Mouse (Mus musculus) liver, postnatal 0 days (tissue): ENCODE results near the gene Tespa1. TPM values are rescaled to one million over a fixed set of nuclear protein-coding genes. Genes with fewer than 3 reads are reported as not detected.
A peak's percentile ranks its signal among the peaks of the same experiment; 100 is the strongest.
"Not testable (repeated sequence)": the region's sequence is repeated elsewhere in the genome, so short reads cannot be mapped to it uniquely, and the experiment has no call there.

Source experiments
- ATAC-seq: fragments of 200-750 bp; cut with Nextera tagmentation; 2 replicates; pipeline ENCODE4 v1.8.0; 2017; ENCODE audit warnings: mild to moderate bottlenecking, moderate library complexity
- DNase-seq: peaks from one replicate; pipeline ENCODE4 v3.0.0-alpha.2; 2016
- H3K27ac ChIP-seq: fragments of 300-500 bp; sonication (generic); 2 replicates; pipeline ENCODE4 v1.5.1; 2014; ENCODE audit warnings: antibody characterized with exemption, moderate library complexity, mild to moderate bottlenecking, low read depth
- H3K27me3 ChIP-seq: fragments of 300-500 bp; sonication (generic); 2 replicates; pipeline ENCODE4 v1.6.1; 2014; ENCODE audit warnings: low read length, control low read depth, mixed read lengths; ENCODE audit not compliant: insufficient read depth
- H3K36me3 ChIP-seq: fragments of 300-500 bp; sonication (generic); replicated peaks from 2 replicates; pipeline ENCODE4 v1.6.1; 2014; ENCODE audit warnings: mild to moderate bottlenecking, control low read depth, low read length, moderate library complexity, mixed read lengths; ENCODE audit not compliant: insufficient read depth
- H3K4me1 ChIP-seq: fragments of 300-500 bp; sonication (generic); 2 replicates; pipeline ENCODE4 v1.6.1; 2014; ENCODE audit warnings: antibody characterized with exemption, mild to moderate bottlenecking, control low read depth; ENCODE audit not compliant: insufficient read depth
- H3K4me2 ChIP-seq: fragments of 300-500 bp; sonication (generic); 2 replicates; pipeline ENCODE4 v1.6.1; 2014; ENCODE audit warnings: low read depth, mild to moderate bottlenecking, low read length, moderate library complexity, mixed read lengths
- H3K4me3 ChIP-seq: fragments of 300-500 bp; sonication (generic); 2 replicates; pipeline ENCODE4 v1.5.1; 2014; ENCODE audit warnings: low read depth, low read length
- H3K9ac ChIP-seq: fragments of 300-500 bp; sonication (generic); replicated peaks from 2 replicates; pipeline ENCODE4 v1.6.1; 2014; ENCODE audit warnings: mild to moderate bottlenecking, moderate library complexity
- H3K9me3 ChIP-seq: fragments of 300-500 bp; sonication (generic); 2 replicates; pipeline ENCODE4 v1.6.1; 2016; ENCODE audit warnings: mild to moderate bottlenecking, control low read depth, low read length, mixed read lengths
- CTCF ChIP-seq: sonication (generic); IDR thresholded peaks from 2 replicates; pipeline ENCODE4 v1.5.1; 2016; ENCODE audit warnings: antibody characterized with exemption, low read depth
- EP300 ChIP-seq: IDR thresholded peaks from 2 replicates; pipeline ENCODE4 v1.6.1; 2016; ENCODE audit warnings: antibody characterized with exemption, low read depth, mild to moderate bottlenecking
- WGBS: fragments of 180-500 bp; shearing (Covaris S2); extraction: QIAGEN DNeasy Blood & Tissue Kit; methylation state at CpG from one replicate; pipeline ENCODE4 v1.1.7; 2014; ENCODE audit not compliant: insufficient replicate concordance; 5-methylcytosine and 5-hydroxymethylcytosine counted together
- polyA plus RNA-seq: library from polyadenylated mRNA; unstranded; fragments of >200 nt; fragmentation: Nextera tagmentation; extraction: Ambion mirVana; gene quantifications from 2 replicates; pipeline ENCODE4 v1.2.1, GENCODE M21; 2015

Tespa1 gene
- polyA plus RNA-seq, 1 experiment from 2014 or later: 1.5 TPM

- ATAC-seq (no peak), DNase-seq (no peak)
- Histone ChIP-seq H3K9ac (no peak overlapping the region), H3K36me3 (no peaks in the 10 kb centered on the region), H3K4me3 (no peak overlapping the region), H3K27ac (no peak overlapping the region), H3K4me1 (peaks cover 4% of the 10 kb centered on the region; the same call in 1 of the 2 replicates), H3K27me3 (no peaks in the 10 kb centered on the region), H3K9me3 (no peaks in the 10 kb centered on the region), H3K4me2 (no peak overlapping the region)
- TF ChIP-seq CTCF: no peak
- no peak for TF ChIP-seq EP300
- 69% methylated on average over 2 of the region's 2 CpGs for WGBS
These were observed 47.5 kb downstream of the Tespa1 start for GRCm38 (mm10) chr10:130370005-130370682.

DNA sequence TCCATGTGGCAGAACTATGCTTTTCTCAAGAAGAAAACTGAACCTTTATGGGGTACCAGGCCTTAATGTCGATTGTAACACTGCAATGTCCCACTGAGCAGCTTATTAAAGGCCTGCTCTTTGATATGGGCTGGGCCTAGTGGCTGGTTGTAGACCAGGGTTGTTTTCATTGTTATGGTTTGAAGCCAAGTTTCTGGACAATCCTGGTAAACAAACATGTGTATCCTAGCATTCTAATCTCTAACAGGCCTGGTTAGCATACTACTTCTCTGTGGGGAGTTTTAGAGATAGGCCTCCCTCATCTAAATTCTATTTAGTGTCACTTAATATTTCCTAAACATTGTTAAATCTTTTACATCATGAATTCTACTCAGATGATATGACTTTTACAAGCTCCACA is 49.0 kb downstream of the Tespa1 start:
- 71% methylated on average over 1 of the region's 1 CpGs for WGBS
- DNase-seq: no peak
- no peaks in the 10 kb centered on the region for H3K9me3 ChIP-seq

GRCm38 (mm10) chr10:130372491-130373173 is 50.0 kb downstream of the Tespa1 start:
- H3K9ac ChIP-seq: no peak overlapping the region
- ATAC-seq (peak; percentile 76), DNase-seq (peak; percentile 31)

More for the DNA sequence above, 49.0 kb downstream of the Tespa1 start:
- TF ChIP-seq EP300: no peak
- no peak for TF ChIP-seq CTCF
- Histone ChIP-seq H3K9ac (no peak overlapping the region), H3K4me3 (no peak overlapping the region), H3K27ac (no peak overlapping the region), H3K4me2 (no peak overlapping the region), H3K27me3 (no peaks in the 10 kb centered on the region), H3K4me1 (peaks cover 4% of the 10 kb centered on the region; the same call in 1 of the 2 replicates), H3K36me3 (no peaks in the 10 kb centered on the region)
- no peak for ATAC-seq

GRCm38 (mm10) chr10:130375145-130375544 is 52.5 kb downstream of the Tespa1 start:
- Histone ChIP-seq H3K4me2 (no peak overlapping the region), H3K27ac (no peak overlapping the region), H3K4me3 (no peak overlapping the region), H3K27me3 (no peaks in the 10 kb centered on the region), H3K9me3 (no peaks in the 10 kb centered on the region), H3K4me1 (peaks cover 4% of the 10 kb centered on the region; the same call in 1 of the 2 replicates), H3K9ac (no peak overlapping the region), H3K36me3 (no peaks in the 10 kb centered on the region)
- 69% methylated on average over 2 of the region's 2 CpGs for WGBS
- ATAC-seq: no peak
- DNase-seq: no peak
- TF ChIP-seq EP300 (no peak), CTCF (no peak)

More at GRCm38 (mm10) chr10:130372491-130373173, 50.0 kb downstream of the Tespa1 start:
- Histone ChIP-seq H3K9me3 (no peaks in the 10 kb centered on the region), H3K4me3 (no peak overlapping the region), H3K27me3 (no peaks in the 10 kb centered on the region), H3K4me2 (no peak overlapping the region), H3K36me3 (no peaks in the 10 kb centered on the region), H3K27ac (no peak overlapping the region), H3K4me1 (peaks cover 4% of the 10 kb centered on the region; the same call in 1 of the 2 replicates)
- 58% methylated on average over 2 of the region's 2 CpGs for WGBS
- TF ChIP-seq CTCF (no peak), EP300 (peak; percentile 83)

DNA sequence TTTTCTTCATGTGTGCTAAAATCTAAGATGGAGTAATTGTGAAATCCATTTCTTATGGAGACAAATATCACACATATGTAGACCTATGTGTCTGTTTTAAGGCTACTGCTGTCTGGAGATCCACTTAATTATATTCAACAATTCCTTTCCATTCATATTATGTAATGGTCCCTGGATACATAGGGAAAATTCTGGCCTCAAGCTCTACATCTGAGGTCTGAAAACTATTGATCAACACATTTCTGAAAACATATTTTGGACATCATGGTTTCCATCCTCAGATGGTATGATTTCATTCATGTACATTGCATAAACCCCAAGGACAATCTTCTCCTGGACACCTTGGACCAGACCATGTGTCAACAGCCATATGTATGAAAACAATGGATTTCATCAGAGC is 71.6 kb downstream of the Tespa1 start, which contains the start of gene Vmn2r84:
Vmn2r84 (minus strand) TSS at position 101 of the 400 bp plus-strand sequence.
- DNase-seq (no peak), ATAC-seq (no peak)
- TF ChIP-seq EP300 (no peak), CTCF (no peak)
- Histone ChIP-seq H3K4me3 (no peak within 1 kb of the TSS), H3K27ac (no peak within 1 kb of the TSS), H3K9ac (no peak within 1 kb of the TSS), H3K36me3 (no peaks in the 10 kb centered on the region), H3K9me3 (no peaks in the 10 kb centered on the region), H3K27me3 (no peaks in the 10 kb centered on the region), H3K4me2 (no peak within 1 kb of the TSS), H3K4me1 (no peaks in the 10 kb centered on the region)

- H3K4me2 ChIP-seq, H3K36me3 ChIP-seq, H3K4me1 ChIP-seq, ATAC-seq, H3K27me3 ChIP-seq, H3K9ac ChIP-seq, DNase-seq, H3K9me3 ChIP-seq, H3K27ac ChIP-seq, H3K4me3 ChIP-seq: not testable (repeated sequence)
- 60% methylated on average over 18 of the region's 35 CpGs for WGBS
These were observed 89.6 kb downstream of the Tespa1 start for GRCm38 (mm10) chr10:130412167-130412698.

Other genes with a start within 250 kb of the Tespa1 start
- not detected in 2 replicates for gene Olfr823, start 207.5 kb upstream of the Tespa1 start, polyA plus RNA-seq
- 0.02 and 0.04 TPM in 2 replicates for gene Olfr824, start 192.9 kb upstream of the Tespa1 start, polyA plus RNA-seq
- not detected in 2 replicates for gene Olfr825, start 156.1 kb upstream of the Tespa1 start, polyA plus RNA-seq
- gene Olfr826, start 138.7 kb upstream of the Tespa1 start, polyA plus RNA-seq: not detected in 2 replicates
- not detected in 2 replicates for gene Olfr827, start 108.5 kb upstream of the Tespa1 start, polyA plus RNA-seq
- not detected in 2 replicates for gene Neurod4, start 42.6 kb upstream of the Tespa1 start, polyA plus RNA-seq
- gene Vmn2r84, start 71.5 kb downstream of the Tespa1 start, polyA plus RNA-seq: 0.01 TPM in 2 replicates
- not detected in 2 replicates for gene Vmn2r85, start 106.8 kb downstream of the Tespa1 start, polyA plus RNA-seq
- not detected in 2 replicates for gene Vmn2r86, start 133.2 kb downstream of the Tespa1 start, polyA plus RNA-seq
- not detected in 2 replicates for gene Vmn2r87, start 174.5 kb downstream of the Tespa1 start, polyA plus RNA-seq